Mouse (Mus musculus) adrenal gland (tissue): ENCODE results near the gene Rbpjl.

Experiments
- intact Hi-C: fragments of 180-260 bp; cut with DNase I; formaldehyde crosslinking; loops from one replicate; pipeline ENCODE4 v1.15.1; 2025
- long read RNA-seq, 2 experiments: library from polyadenylated mRNA; unstranded; transcript quantifications; one replicate each; pipeline ENCODE4 v2.0.0; 2020; ENCODE audit warnings: borderline replicate concordance in 1 of 2; ENCODE audit not compliant: insufficient replicate concordance in 1 of 2

Rbpjl gene
- long read RNA-seq, experiment 1 = 0 reads
- long read RNA-seq, experiment 2 = 0 reads

DNA sequence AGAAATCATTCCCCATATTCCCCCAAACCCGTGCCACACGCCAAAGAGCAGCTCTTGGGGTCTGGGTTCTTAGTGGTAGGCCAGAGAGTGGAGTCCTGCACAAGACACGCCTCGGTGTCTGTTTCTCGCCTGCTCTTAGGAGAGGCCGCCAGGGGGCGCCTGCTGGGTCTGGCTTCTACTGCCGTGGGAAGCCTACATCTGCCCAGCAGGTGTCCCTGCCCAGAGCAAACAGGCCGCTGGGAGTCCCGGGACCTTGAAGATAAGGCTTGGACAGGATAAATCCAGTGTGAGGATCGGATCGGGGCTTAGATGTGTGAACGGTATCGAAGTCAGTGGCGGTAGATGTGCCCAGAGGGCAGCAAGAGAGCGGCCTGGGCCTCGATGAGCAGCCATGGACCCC is at the start of gene Rbpjl:
Gene Rbpjl, plus strand, starts transcription at position 236 of the 400 bp plus-strand sequence.
- intact Hi-C loops = no loop called here

DNA sequence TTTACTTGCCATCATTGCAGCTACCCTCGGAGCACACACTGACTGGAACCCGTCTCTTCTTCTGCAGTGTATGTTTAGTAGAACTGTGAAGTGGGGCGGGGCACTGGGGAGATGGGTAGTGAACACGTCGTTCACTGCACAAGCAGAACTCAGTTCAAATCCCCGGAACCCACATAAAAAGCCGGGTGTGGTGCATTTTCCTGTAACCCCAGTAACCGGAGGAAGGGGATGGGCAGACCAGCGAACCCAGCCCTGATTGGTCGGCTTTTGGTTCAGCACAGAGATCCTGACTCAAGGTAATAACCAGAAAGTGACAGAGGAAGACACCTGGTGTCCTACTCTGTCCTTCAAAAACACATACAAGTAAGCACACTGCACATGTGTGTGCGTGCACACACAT is 49.6 kb upstream of the Rbpjl start:
- intact Hi-C loops = loop anchor here (5.0 kb wide), 1 partner anchor 34 kb away; the partner anchor contains the start of gene Slpi

DNA sequence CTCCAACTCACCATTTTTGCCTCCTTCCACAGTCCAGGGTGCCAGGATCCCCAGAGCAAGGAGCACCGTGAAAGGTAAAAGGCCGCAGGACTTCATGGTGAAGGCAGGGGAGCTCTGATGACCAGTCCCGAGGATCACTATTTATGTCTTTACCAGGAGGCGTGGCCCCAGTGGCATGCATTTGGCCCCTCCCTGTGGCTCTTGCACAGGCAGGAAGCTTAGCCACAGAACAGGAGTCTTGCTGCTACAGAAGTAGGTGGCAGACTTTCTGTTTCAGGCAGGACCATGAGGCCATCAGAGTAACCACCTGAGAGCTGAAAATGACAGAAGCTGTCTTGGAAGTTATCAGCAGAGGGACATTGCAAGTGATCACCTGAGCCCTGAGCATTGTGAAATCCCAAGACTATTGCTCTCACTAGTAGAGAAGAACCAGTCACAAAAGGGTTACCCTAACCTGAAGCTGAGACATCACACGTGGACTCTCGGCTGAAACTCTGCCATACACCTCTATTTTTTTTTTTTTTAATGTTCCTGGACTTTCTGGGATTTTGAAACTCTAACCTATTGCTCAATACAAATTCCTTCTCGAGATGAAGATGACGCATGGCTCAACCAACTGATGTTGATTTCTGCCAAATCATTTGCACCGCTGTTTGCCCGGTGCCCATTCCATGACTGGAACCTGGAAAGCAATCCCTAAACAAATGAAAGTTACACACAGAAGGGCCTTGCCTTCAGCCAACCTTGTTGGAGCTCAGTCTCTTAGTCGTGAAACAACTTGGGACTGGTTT is 46.6 kb upstream of the Rbpjl start:
- intact Hi-C loops = no loop called here

DNA sequence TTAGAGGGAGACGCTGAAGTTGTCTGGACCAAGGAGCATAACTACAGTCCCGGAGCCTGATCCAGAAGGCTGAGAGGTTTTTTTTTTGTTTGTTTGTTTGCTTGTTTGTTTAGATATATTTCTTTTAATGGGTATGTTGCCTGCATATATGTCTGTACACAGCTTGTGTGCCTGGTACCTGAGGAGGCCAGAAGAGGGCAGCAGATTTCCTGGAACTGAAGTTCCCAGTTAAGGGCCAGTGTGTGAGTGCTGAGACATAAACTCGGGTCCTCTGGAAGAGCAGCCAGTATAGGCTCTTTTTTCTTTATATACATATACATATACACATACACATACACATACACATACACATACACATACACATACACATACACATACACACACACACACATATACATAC is 44.6 kb upstream of the Rbpjl start:
- intact Hi-C loops = no loop called here

DNA sequence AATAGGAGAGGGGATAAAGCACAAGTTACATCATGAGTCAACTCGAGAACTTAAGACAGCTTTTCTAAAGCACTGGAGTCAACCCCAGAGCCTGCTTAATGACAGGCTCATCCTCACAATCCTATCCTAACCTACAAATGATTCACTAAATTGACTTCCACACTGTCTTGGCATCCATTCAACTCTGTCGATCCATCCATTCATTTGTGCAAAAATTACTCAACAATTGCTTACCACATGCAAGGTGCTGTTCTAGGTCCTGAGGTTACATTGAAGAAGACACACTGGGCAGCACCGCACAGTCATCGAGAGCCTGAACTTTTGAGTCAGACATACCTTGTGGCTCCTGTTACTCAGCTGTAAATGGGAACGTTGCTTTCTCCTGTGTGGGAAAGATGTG is 43.9 kb upstream of the Rbpjl start:
- intact Hi-C loops = no loop called here

DNA sequence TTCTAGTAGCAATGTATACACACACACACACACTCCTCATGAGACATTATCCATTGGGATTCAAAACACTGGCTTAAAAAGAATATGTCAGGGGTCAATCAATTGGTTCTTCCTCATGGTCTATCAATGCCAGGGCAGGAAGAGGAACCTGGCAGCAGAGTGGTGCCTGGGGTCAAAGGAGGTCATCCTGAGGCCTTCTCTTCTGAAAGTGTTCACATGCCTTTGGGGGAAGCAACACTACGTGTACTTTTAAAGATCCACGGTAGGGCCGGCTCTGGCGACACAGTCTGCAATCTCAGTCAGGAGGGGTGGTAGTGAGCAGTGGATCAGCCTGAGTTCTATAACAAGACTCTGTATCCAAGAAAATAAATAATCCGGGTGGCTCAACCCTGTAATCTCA is 43.3 kb upstream of the Rbpjl start:
- intact Hi-C loops = no loop called here

DNA sequence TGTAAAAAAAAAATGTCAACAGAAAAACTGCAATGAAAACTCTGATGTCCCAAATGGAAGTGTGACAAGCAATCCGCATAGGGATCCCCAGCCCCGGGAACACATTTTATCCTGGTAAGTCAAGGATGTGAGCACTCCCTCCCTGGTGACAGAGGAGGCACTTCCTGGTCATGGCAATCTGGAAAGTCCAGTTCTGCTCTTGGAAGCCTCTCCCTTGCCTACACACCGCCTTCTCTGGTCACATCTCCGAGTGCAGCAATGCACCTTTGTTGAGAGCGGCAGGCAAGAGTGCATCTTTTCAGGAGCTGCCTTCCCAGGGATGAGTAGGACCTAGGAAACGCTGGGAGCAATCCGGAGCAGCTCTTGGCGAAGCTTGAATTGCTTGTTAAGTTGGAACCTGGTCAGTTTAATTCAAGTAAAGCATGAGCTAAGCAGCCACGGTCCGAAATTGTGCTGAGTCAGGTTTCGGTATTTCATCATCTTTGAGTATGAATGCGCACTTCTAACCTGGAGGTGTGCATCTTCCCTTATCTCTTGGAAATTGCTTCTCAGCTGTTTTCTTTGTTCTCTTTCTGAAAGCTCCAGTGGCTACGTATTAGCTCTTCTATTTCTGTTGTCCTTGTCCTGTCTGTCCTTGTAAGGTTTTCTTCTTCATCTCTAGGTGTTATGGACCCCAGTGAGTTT is 41.8 kb upstream of the Rbpjl start:
- intact Hi-C loops = no loop called here

DNA sequence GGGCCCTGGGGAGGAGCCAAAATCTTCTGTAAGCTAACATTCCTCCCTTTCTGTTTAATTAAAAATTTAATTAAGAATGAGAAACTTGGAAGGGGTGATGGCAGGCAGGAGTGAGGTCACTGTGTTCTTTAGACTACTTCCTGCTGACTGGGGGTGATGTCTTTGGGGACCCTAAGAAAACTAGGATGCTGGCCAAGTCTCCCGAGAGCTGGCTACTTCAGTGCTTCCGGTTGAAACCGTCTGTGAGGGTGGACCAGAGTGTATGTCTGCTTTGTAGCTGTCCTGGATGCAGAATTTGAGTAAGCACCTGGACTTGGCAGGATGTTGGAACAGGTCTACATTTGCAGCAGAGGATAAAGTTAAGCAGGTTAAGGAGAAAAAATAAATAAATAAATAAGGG is 36.0 kb upstream of the Rbpjl start:
- intact Hi-C loops = no loop called here

DNA sequence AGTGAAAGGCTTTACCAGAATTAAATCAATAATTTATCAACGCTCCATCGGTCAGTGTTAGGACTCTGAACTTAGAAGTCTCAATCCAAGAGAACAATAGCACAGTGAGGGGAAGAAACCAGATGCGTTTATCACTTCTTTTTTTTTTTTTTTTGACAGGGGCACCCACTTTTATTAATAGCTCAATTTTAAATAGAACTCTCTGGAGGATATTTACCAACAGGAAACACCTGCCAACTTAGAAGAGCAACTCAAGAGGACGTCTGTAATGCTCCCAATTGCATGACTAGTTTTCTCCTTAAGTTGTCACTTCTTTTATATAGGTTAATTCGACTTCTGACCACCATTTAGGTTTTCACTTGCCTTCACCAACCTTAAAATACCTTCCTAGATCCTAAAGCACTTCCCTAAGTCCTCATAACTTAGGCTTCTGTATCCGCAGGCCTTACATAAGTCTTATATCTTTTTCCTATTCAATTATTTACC is 34.3 kb upstream of the Rbpjl start:
- intact Hi-C loops = no loop called here

DNA sequence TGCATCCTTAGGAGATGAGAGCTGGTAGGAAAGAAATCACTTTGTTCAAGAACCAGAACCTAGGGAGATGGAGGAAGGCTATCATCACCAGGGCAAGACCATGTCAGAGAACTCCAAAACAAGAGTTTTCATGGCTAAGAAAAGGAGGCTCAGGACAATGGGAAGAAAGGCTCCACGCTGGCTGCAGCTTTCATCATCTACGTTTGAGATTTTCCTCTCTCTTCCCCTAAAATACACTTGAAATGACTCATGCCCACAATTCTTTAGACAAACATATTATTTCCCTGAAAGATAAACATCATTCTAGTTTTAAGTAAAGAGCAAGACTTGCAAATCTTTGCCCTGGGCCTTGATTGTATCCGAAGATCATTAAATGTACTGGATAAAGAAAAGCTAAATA is 31.6 kb upstream of the Rbpjl start:
- intact Hi-C loops = no loop called here

DNA sequence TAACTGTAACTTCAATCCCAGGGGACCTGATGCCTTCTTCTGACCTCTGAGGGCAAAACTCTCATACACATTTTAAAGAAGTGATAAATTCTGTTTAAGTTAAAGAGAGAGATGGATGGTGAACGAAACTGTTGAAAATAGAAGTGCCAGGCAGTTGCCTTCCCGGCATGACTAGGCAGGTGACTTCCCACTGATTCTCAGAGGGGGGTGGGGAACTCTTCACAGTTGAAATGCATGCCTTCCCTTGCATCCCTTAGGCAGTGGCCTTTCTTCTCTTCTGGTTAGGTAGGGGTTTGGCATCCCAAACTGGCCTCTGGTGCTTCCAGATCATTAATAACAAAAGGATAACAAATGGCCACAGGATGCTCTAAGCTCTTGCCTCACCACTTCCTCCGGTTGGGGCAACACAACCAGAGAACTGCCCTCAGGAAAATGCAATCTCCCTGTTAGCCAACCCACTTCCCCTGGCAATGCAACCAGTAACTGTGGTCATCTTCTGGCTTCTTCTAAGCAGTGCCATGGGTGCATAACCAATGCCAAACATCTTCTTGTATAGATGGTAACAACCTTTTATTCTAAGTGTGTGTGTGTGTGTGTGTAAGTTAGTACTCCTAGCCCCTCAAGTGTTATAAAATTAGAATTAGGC is 30.4 kb upstream of the Rbpjl start:
- intact Hi-C loops = no loop called here

DNA sequence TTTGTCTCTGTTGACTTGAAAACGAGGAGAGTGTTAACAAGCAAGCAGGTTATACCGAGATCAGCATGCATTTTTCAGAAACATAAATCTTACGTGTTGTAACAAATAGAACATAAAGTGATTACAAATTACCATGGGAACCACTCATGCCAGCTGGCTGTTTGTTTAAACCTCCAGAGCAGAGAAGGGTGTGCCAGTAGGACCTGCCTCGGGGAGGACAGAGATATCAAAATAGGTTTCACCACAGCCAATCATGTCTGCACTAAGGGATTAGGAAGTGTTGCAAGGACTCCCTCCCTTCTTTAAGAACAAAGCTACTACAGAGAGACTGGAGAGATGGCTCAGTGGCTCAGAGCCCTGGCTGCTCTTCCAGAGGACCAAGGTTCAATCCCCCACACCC is 29.8 kb upstream of the Rbpjl start:
- intact Hi-C loops = no loop called here

DNA sequence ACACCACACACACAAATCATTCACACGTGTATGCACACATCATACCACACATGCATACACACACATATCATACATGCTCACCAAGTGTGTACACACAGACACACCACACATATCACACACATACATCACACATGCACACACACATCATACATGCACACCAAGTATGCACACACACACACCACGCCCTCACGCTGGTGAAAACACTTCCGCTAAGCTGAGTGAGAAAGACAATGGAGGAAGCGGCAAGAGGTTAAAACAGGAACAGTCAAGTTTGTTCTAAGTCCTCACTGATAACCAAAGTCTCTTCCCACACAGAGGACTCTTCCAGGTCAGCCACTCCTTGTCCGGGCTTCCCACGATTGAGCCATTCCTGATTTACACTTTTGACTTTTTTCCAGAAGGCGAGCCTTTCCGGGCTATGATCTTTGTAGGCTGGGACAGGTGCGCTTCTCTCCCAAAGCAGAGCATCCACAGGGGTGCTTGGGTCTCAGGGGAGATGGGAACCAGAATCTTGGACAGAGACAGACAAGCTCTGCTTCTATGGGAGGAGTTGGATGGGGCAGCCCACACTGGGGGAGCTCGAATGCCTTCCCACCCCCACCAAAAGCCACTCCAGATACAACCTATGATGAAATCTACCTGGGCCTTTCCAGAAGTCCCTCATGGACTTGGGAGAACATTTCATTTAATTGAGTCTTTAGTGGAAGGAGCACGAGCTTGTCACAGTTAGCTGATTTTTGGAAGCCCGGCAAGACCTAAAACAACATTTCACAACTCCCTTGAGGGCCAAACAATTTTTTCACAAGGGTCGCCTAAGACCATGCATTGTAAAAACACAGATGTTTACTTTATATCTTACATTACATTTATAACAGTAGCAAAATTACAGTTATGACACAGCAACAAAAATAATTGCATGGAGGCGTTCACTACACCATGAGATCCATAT is 25.2 kb upstream of the Rbpjl start:
- intact Hi-C loops = no loop called here

DNA sequence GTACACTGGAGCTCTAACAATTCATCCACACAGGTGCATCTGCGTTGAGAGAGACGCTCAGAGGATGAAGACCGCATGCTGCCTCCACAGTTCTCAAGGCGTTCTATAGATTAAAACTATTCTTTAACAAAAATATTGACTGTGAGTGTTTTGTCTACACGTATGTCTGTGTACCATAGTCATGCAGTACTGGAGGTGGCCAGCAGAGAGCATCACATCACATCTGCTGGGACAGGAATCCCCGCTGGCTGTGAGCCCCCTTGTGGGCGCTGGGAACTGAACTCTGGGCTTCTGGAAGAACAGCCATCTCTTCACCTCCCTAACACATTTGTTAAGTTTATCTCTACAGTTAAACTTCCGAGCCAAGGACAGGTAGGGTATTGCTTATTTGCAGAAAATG is 21.2 kb upstream of the Rbpjl start:
- intact Hi-C loops = loop anchor here (10.0 kb wide), 1 partner anchor 247 kb away; no protein-coding TSS in a partner anchor

DNA sequence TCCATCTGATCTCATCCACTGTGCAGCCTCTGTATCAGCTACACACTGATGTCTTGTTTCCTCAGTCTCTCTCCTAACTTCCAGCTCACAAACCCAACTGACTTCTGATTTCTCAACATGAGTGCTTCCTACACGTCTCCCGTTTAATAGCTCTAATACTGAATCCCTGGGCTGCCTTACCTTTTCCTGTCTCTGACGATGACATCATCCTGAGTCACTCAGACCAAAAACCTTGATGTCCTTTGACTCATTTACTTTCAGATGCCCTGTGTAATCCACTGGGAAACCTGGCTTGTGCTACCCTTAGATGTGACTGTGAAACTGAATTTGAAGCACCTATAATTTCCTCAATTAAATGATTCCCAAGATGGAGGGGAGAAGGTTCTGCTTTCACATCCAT is 20.0 kb upstream of the Rbpjl start:
- intact Hi-C loops = loop anchor here (10.0 kb wide), 1 partner anchor 248 kb away; no protein-coding TSS in a partner anchor

DNA sequence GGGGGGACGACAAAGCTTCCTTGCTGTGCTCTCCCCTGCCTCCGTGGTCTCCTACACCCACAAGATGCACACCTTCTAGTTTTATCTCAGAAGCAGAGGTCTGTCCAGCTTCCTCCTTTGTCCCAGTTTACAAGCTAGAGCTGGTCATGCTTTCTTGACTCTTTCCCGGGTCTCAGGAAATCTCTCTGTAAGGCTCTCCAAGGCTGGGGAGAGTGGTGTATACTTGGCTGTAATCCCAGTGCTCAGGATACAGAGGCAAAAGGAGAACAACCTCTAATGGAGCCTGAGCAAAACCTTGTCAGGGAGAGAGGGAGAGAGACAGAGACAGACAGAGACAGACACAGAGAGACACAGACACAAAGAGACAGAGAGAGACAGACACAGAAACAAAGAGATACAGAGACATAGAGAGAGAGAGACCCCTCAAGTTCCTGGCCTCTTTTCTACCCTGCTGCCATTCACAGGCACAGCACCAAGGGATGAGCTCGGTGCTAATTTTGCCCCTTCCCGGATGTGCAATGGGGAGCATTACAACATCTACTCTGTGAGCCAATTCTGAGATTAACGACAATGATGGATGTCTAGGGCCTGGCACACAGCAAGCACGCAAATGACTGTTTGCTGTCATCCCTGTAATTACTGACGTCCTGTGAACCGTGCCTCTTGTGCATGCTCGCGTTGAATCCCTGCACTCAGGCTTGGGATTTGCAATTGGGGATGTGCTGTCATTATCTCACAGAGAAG is 19.1 kb upstream of the Rbpjl start:
- intact Hi-C loops = loop anchor here (10.0 kb wide), 1 partner anchor 249 kb away; no protein-coding TSS in a partner anchor

DNA sequence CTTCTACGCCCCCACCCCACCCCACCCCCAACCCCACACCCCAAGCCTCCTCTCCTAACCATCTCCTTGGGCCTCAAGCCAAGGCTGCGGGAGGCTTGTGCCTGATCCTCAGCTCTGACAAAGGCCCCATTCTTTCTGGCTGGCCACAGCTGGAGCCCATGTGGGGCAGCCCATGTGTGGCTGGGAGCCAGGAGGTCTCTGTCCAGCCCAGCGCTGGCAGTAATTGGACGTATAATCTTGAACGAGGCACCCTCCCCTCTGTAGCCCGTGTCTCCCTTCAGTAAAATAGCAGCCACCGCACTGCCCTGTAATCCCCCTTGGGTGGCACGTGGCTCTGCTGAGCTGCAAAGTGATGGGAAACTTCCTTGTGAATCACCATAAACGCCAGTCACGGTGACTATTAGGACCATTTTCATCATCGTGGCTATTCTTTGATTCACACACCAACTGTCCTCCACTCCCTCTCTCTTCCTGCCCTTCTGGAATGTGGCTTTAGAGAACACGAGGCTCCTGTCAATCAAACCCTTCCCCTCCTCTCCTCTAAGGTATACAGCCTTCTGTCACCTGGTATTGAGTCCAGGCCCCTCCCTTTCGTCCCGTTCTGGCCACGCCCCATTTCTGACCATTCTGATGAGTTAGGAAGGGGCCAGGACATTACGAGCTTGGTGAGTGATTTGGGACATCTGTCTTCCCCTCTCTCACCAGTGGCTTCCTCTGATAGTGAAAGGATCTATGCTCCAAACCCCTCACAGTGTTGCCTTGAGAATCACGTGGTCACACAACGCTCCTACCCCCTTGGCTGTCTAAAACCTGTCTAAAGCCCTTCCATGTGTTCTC is 16.8 kb upstream of the Rbpjl start:
- intact Hi-C loops = loop anchor here (5.0 to 10.0 kb wide), 3 partner anchors 34 to 284 kb away; no protein-coding TSS in a partner anchor

DNA sequence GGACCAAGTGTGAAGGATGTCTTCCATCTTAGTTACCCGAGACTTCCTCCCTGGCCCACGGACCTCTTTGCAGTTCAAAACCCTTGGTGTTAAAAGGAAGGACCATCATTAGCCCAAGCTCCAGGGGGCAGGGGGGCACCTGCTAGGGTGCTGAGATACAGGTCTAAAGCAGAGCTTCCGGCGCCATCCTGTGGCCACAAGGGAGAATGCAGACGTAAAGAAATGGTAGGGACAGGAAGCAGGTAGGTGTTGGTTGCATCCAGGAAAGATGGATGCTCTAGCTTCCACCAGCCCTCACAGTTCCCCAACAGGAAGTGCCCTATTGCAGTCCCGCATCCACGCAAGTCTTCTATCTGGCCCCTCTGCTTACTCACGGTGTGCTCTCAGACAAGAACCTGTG is 16.0 kb upstream of the Rbpjl start:
- intact Hi-C loops = loop anchor here (5.0 to 10.0 kb wide), 3 partner anchors 35 to 285 kb away; no protein-coding TSS in a partner anchor

DNA sequence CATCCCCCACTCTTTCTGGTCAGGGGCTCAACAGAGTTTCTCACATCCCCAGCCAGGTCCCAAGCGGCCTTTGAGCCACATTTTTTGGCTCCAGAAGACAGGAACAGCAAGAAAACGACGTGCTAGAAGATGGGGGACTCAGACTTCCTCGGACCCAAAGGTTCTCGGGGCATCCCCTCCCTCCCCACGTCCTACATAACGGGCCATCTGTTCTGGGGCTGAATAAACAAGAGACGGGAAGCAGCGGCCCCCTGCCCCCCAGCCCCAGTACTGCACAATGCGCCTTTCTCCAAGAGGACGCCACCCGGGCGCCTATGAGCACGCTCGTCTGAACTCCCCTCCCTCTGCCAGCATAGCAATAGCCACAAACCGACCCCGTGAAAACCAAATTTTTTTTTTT is 13.9 kb upstream of the Rbpjl start, which contains the start of gene Slpi:
Gene Slpi, minus strand, starts transcription at position 76 of the 400 bp plus-strand sequence.
- intact Hi-C loops = loop anchor here (5.0 to 10.0 kb wide), 3 partner anchors 37 to 287 kb away; no protein-coding TSS in a partner anchor
